Mouse (Mus musculus) layer of hippocampus, adult 18-20 months (tissue): ENCODE measurements around the gene Ric8b. TPM values are rescaled to one million over a fixed set of nuclear protein-coding genes. Genes with fewer than 3 reads are reported as not detected.

ENCODE experiments used
- DNase-seq, 2 experiments: peaks; one replicate each; pipeline ENCODE4 v3.0.0; 2022; ENCODE audit warnings: low spot score in 2 of 2
- total RNA-seq, 2 experiments: library from RNA; stranded (reverse); gene quantifications; 2 replicates each; pipeline ENCODE4 v1.2.3; 2021

The Ric8b gene
- total RNA-seq, 2 experiments from 2014 or later: 44.9 to 45.8 TPM

GRCm38 (mm10) chr10:84909021-84909801, 8.2 kb upstream of the Ric8b start:
- peak in 1 of 2 experiments; percentile 48 for DNase-seq

- DNase-seq: no peak
Observed at GRCm38 (mm10) chr10:84910194-84910593, 7.2 kb upstream of the Ric8b start.

- DNase-seq: no peak
Observed at GRCm38 (mm10) chr10:84910758-84911384, 6.5 kb upstream of the Ric8b start.

- DNase-seq: no peak
Observed at GRCm38 (mm10) chr10:84913148-84913547, 4.3 kb upstream of the Ric8b start.

- no peak for DNase-seq
Observed at GRCm38 (mm10) chr10:84915476-84915875, 1.9 kb upstream of the Ric8b start.

GRCm38 (mm10) chr10:84917731-84918095, 297 bp downstream of the Ric8b start:
- DNase-seq: peak; percentile 41 to 63

GRCm38 (mm10) chr10:84926336-84926735, 8.9 kb downstream of the Ric8b start:
- DNase-seq: no peak

GRCm38 (mm10) chr10:84926885-84927284, 9.5 kb downstream of the Ric8b start:
- no peak for DNase-seq

GRCm38 (mm10) chr10:84928465-84928864, 11.0 kb downstream of the Ric8b start:
- DNase-seq: no peak

GRCm38 (mm10) chr10:84935553-84936209, 18.3 kb downstream of the Ric8b start:
- no peak for DNase-seq

GRCm38 (mm10) chr10:84936832-84937515, 19.6 kb downstream of the Ric8b start:
- DNase-seq: no peak

- DNase-seq: no peak
Observed at GRCm38 (mm10) chr10:84938094-84938820, 20.8 kb downstream of the Ric8b start.

GRCm38 (mm10) chr10:84938886-84939285, 21.5 kb downstream of the Ric8b start:
- DNase-seq: no peak

GRCm38 (mm10) chr10:84940356-84940755, 22.9 kb downstream of the Ric8b start:
- DNase-seq: no peak

GRCm38 (mm10) chr10:84945692-84946091, 28.3 kb downstream of the Ric8b start:
- no peak for DNase-seq

- peak in 1 of 2 experiments; percentile 44 for DNase-seq
Observed at GRCm38 (mm10) chr10:84948970-84949683, 31.7 kb downstream of the Ric8b start.

- no peak for DNase-seq
Observed at GRCm38 (mm10) chr10:84949684-84950010, 32.2 kb downstream of the Ric8b start.

GRCm38 (mm10) chr10:84950384-84950783, 33.0 kb downstream of the Ric8b start:
- DNase-seq: peak; percentile 6 to 36

GRCm38 (mm10) chr10:84954236-84954635, 36.8 kb downstream of the Ric8b start:
- no peak for DNase-seq

GRCm38 (mm10) chr10:84956173-84956572, 38.8 kb downstream of the Ric8b start:
- no peak for DNase-seq
